Mouse (Mus musculus) hindbrain, embryonic 10.5 days (tissue): ENCODE results near the gene Tinf2. TPM values are rescaled to one million over a fixed set of nuclear protein-coding genes. Genes with fewer than 3 reads are reported as not detected.

Experiments
- DNase-seq: peaks from one replicate; pipeline ENCODE4 v3.0.0-alpha.2; 2017; ENCODE audit warnings: low spot score
- H3K27ac ChIP-seq: fragments of 300-500 bp; sonication (generic); 2 replicates; pipeline ENCODE4 v1.5.1; 2016; ENCODE audit warnings: mild to moderate bottlenecking, moderate library complexity
- H3K27me3 ChIP-seq: fragments of 300-500 bp; sonication (generic); 2 replicates; pipeline ENCODE4 v1.6.1; 2016; ENCODE audit warnings: mild to moderate bottlenecking; ENCODE audit not compliant: poor library complexity, insufficient read depth, severe bottlenecking
- H3K36me3 ChIP-seq: fragments of 300-500 bp; sonication (generic); 2 replicates; pipeline ENCODE4 v1.6.1; 2016; ENCODE audit warnings: mild to moderate bottlenecking, moderate library complexity
- H3K4me1 ChIP-seq: fragments of 300-500 bp; sonication (generic); replicated peaks from 2 replicates; pipeline ENCODE4 v1.6.1; 2016; ENCODE audit warnings: mild to moderate bottlenecking
- H3K4me3 ChIP-seq: fragments of 300-500 bp; sonication (generic); 2 replicates; pipeline ENCODE4 v1.5.1; 2016; ENCODE audit warnings: mild to moderate bottlenecking, moderate library complexity
- H3K9me3 ChIP-seq: fragments of 300-500 bp; sonication (generic); 2 replicates; pipeline ENCODE4 v1.6.1; 2016; ENCODE audit warnings: mild to moderate bottlenecking, moderate library complexity
- WGBS: fragments of 180-500 bp; shearing (Covaris S2); methylation state at CpG from one replicate; pipeline ENCODE4 v1.1.7; 2016; 5-methylcytosine and 5-hydroxymethylcytosine counted together
- polyA plus RNA-seq: library from polyadenylated mRNA; unstranded; fragments of >200 nt; fragmentation: Nextera tagmentation; extraction: Ambion mirVana; gene quantifications from 2 replicates; pipeline ENCODE4 v1.2.1, GENCODE M21; 2016

Gene Tinf2
- polyA plus RNA-seq, 1 experiment from 2014 or later: 63.4 TPM

GRCm38 (mm10) chr14:55643060-55643907, 38.3 kb downstream of the Tinf2 start, which contains the start of gene Tm9sf1:
Gene Tm9sf1, minus strand, starts transcription at chr14:55643806.
- Histone ChIP-seq H3K4me1 (peaks cover 23% of the 10 kb centered on the region), H3K4me3 (peak within 1 kb of the TSS; percentile 87), H3K27me3 (no peaks in the 10 kb centered on the region), H3K9me3 (no peaks in the 10 kb centered on the region), H3K36me3 (peaks cover 55% of the 10 kb centered on the region), H3K27ac (peak within 1 kb of the TSS; percentile 99)
- DNase-seq: peak; percentile 91
- under 1% methylated on average over 89 of the region's 89 CpGs for WGBS

DNA sequence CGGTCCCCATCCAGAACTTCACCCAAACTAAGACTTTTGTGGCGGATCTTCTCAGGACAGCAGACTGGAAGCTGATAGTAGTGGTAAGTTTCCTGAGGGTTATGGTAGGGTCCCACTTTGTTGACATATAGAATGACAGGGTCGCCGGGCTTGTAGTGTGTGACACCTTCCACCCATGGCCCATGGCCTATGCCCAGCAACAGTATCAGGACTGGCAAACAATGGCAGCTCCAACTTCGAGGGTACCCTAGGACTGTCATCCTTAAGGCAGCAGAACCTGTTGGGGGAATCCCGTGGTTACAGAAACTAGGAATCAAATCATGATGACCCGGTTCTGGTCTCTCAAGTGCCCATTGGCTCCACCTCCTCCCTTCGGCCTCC, 39.0 kb downstream of the Tinf2 start:
- peaks cover 61% of the 10 kb centered on the region for H3K36me3 ChIP-seq

GRCm38 (mm10) chr14:55641291-55641690, 40.3 kb downstream of the Tinf2 start:
- 96% methylated on average over 13 of the region's 13 CpGs for WGBS

More for the DNA sequence above, 39.0 kb downstream of the Tinf2 start:
- Histone ChIP-seq H3K27ac (peak overlapping the region; percentile 99), H3K27me3 (no peaks in the 10 kb centered on the region), H3K9me3 (no peaks in the 10 kb centered on the region), H3K4me3 (peak overlapping the region; percentile 87), H3K4me1 (peaks cover 23% of the 10 kb centered on the region)
- no peak for DNase-seq
- WGBS: 19% methylated on average over 8 of the region's 8 CpGs

DNA sequence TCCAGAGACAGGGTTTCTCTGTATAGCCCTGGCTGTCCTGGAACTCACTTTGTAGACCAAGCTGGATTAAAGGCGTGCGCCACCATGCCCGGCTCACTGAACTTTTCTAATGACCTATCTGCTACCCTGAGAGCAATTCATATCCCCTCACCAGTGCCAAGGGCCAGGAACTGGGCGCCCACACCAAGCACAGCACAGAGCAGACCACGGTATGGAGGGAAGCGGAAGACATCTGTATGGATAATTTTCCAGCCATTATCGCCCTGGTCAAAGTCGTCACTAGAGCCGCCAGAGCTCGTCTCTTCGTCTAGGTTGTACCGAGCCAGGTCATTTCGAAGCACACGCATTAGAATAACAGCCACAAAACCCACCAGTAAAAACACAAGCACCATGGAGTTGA, 40.8 kb downstream of the Tinf2 start:
- no peak for DNase-seq
- WGBS: 96% methylated on average over 14 of the region's 14 CpGs
- Histone ChIP-seq H3K36me3 (peaks cover 61% of the 10 kb centered on the region), H3K9me3 (no peaks in the 10 kb centered on the region), H3K27ac (no peak overlapping the region), H3K27me3 (no peaks in the 10 kb centered on the region), H3K4me3 (no peak overlapping the region), H3K4me1 (peaks cover 29% of the 10 kb centered on the region)

More at GRCm38 (mm10) chr14:55641291-55641690, 40.3 kb downstream of the Tinf2 start:
- Histone ChIP-seq H3K27ac (no peak overlapping the region), H3K36me3 (peaks cover 62% of the 10 kb centered on the region), H3K4me1 (peaks cover 25% of the 10 kb centered on the region), H3K27me3 (no peaks in the 10 kb centered on the region), H3K4me3 (no peak overlapping the region), H3K9me3 (no peaks in the 10 kb centered on the region)
- DNase-seq: no peak

DNA sequence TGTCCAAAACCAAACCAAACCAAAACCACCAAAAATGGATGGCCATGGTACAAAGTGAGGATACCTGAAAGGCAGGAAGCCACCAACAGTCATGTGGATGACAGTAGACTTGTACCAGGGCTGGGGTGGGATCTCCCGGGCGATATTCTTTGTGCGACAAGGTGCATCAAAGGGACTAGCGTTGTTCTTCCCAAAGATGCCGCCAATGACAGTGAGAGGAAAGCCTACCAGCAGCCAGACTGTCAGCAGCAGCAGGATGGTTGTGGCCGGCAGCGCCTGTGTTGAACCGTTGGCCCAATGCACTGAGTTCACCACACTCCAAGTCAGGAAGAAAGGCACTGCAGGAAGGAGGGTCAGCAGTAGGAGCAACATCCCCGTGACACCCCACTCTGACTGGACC, 43.8 kb downstream of the Tinf2 start, which contains the start of gene Gm49378:
Gm49378 (minus strand) TSS at position 101 of the 400 bp plus-strand sequence.
- no peak for DNase-seq
- Histone ChIP-seq H3K4me3 (no peak within 1 kb of the TSS), H3K36me3 (peaks cover 75% of the 10 kb centered on the region), H3K27me3 (no peaks in the 10 kb centered on the region), H3K27ac (no peak within 1 kb of the TSS), H3K9me3 (no peaks in the 10 kb centered on the region), H3K4me1 (peaks cover 32% of the 10 kb centered on the region)
- 95% methylated on average over 9 of the region's 9 CpGs for WGBS

GRCm38 (mm10) chr14:55635523-55636007, 46.1 kb downstream of the Tinf2 start, which contains the start of gene Ipo4:
Gene Ipo4, minus strand, starts transcription at chr14:55635957.
- no peaks in the 10 kb centered on the region for H3K27me3 ChIP-seq
- peak within 1 kb of the TSS; percentile 84 for H3K27ac ChIP-seq
- peaks cover 23% of the 10 kb centered on the region for H3K4me1 ChIP-seq
- peak within 1 kb of the TSS; percentile 69 for H3K4me3 ChIP-seq
- H3K9me3 ChIP-seq: no peaks in the 10 kb centered on the region
- peak; percentile 91 for DNase-seq
- 3% methylated on average over 33 of the region's 33 CpGs for WGBS
- H3K36me3 ChIP-seq: peaks cover 84% of the 10 kb centered on the region

DNA sequence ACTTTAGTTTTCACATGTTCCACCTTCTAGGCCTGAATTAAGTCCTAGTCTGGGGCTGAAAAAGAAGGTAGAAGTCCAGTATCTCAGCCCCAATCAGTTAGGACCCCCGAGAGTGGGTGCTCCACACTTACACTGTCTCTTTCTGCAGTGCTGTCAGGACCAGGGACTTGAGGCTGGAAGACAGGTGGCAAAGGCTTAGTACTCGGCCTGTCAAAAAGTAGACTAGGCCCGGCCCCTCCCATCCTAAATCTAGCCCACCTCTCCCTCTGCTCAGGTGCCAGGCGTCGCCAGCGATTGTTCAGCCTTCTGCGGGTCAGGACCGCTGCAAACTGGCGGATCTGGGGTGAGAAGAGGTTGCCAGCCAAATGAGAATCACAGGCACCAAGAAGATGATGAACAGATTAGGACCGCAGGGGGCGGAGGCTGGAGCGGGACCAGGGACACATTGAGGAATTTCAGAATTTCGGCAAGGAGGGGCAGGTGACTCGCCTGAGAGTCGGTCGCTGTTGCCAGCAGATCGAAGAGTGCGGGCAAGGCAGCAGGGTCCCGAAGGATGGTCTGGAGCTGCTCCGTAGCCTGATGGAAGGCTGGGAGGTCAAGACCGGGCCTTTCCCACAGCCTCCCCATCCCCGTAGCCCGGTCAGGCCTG, 46.6 kb downstream of the Tinf2 start:
- Histone ChIP-seq H3K9me3 (no peaks in the 10 kb centered on the region), H3K4me3 (peak overlapping the region; percentile 69), H3K27ac (peak overlapping the region; percentile 84), H3K36me3 (peaks cover 84% of the 10 kb centered on the region), H3K27me3 (no peaks in the 10 kb centered on the region), H3K4me1 (peaks cover 23% of the 10 kb centered on the region)
- WGBS: 4% methylated on average over 23 of the region's 23 CpGs
- no peak for DNase-seq

DNA sequence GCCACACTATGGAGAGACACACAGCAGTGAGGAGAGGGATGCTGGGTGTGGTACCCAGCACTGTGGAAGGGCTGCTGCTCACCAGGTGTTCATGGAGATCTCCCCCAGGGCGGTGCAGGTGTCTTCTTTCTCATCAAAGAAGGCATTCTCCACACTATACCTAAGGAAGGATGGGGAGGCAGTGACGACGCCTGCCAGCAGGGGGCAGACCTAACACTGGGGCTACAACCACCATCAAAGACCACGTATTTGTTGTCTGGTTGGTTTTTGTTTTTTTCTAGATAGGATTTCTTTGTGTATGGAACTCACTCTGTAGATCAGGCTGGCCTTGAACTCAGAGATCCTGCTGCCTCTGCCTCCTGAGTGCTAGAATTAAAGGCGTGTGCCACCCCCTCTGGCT, 52.3 kb downstream of the Tinf2 start:
- DNase-seq: peak; percentile 20
- H3K4me1 ChIP-seq: 0 out of 2 replicates have a peak, but pooled peaks cover 3% of the 10 kb centered on the region
- no peaks in the 10 kb centered on the region for H3K27me3 ChIP-seq
- H3K9me3 ChIP-seq: no peaks in the 10 kb centered on the region
- peaks cover 100% of the 10 kb centered on the region for H3K36me3 ChIP-seq
- H3K27ac ChIP-seq: no peak overlapping the region
- no peak overlapping the region for H3K4me3 ChIP-seq
- 61% methylated on average over 5 of the region's 5 CpGs for WGBS

GRCm38 (mm10) chr14:55628077-55628827, 53.4 kb downstream of the Tinf2 start:
- H3K9me3 ChIP-seq: no peaks in the 10 kb centered on the region
- no peak for DNase-seq
- WGBS: 95% methylated on average over 27 of the region's 27 CpGs
- no peaks in the 10 kb centered on the region for H3K4me1 ChIP-seq
- H3K27ac ChIP-seq: no peak overlapping the region
- no peak overlapping the region for H3K4me3 ChIP-seq
- H3K27me3 ChIP-seq: no peaks in the 10 kb centered on the region
- peaks cover 97% of the 10 kb centered on the region for H3K36me3 ChIP-seq

Other genes with a start within 250 kb of the Tinf2 start
- 50.5 and 64.5 TPM in 2 replicates for gene Dhrs4, start 203.1 kb downstream of the Tinf2 start, polyA plus RNA-seq
- 5.7 and 7.9 TPM in 2 replicates for gene Carmil3, start 191.2 kb downstream of the Tinf2 start, polyA plus RNA-seq
- gene Cpne6, start 171.4 kb downstream of the Tinf2 start, polyA plus RNA-seq: 1.1 and 1.6 TPM in 2 replicates
- gene Nrl, start 156.8 kb downstream of the Tinf2 start, polyA plus RNA-seq: not detected in 2 replicates
- gene Pck2, start 141.6 kb downstream of the Tinf2 start, polyA plus RNA-seq: 15.4 and 18.5 TPM in 2 replicates
- gene Dcaf11, start 121.8 kb downstream of the Tinf2 start, polyA plus RNA-seq: 69.5 and 94.1 TPM in 2 replicates
- gene A730061H03Rik, start 121.4 kb downstream of the Tinf2 start, polyA plus RNA-seq: 0.82 TPM in 1 of 2 replicates, not detected in the other
- 0.26 and 0.34 TPM in 2 replicates for gene Fitm1, start 106.2 kb downstream of the Tinf2 start, polyA plus RNA-seq
- gene Psme1, start 103.7 kb downstream of the Tinf2 start, polyA plus RNA-seq: 97.6 and 114 TPM in 2 replicates
- 6.8 and 10.0 TPM in 2 replicates for gene Emc9, start 96.5 kb downstream of the Tinf2 start, polyA plus RNA-seq
- 171 and 203 TPM in 2 replicates for gene Psme2, start 90.7 kb downstream of the Tinf2 start, polyA plus RNA-seq
- gene Rnf31, start 90.1 kb downstream of the Tinf2 start, polyA plus RNA-seq: 21.2 and 23.2 TPM in 2 replicates
- 7.2 and 7.8 TPM in 2 replicates for gene Irf9, start 78.2 kb downstream of the Tinf2 start, polyA plus RNA-seq
- 10.4 and 12.3 TPM in 2 replicates for gene Rec8, start 63.8 kb downstream of the Tinf2 start, polyA plus RNA-seq
- gene Ipo4, start 45.9 kb downstream of the Tinf2 start, polyA plus RNA-seq: 101 and 107 TPM in 2 replicates
- gene Gm49378, start 43.9 kb downstream of the Tinf2 start, polyA plus RNA-seq: 0.76 and 1.5 TPM in 2 replicates
- gene Tm9sf1, start 38.0 kb downstream of the Tinf2 start, polyA plus RNA-seq: 76.0 and 78.1 TPM in 2 replicates
- 0.40 and 0.97 TPM in 2 replicates for gene Tssk4, start 31.6 kb downstream of the Tinf2 start, polyA plus RNA-seq
- gene Mdp1, start 21.3 kb downstream of the Tinf2 start, polyA plus RNA-seq: 65.6 and 67.6 TPM in 2 replicates
- 60.0 and 65.9 TPM in 2 replicates for gene Gmpr2, start 9.9 kb downstream of the Tinf2 start, polyA plus RNA-seq
- 646 and 662 TPM in 2 replicates for gene Nedd8, start 9.7 kb downstream of the Tinf2 start, polyA plus RNA-seq
- gene Tgm1, start 32.1 kb upstream of the Tinf2 start, polyA plus RNA-seq: 0.34 and 0.81 TPM in 2 replicates
- gene Rabggta, start 40.4 kb upstream of the Tinf2 start, polyA plus RNA-seq: 34.7 and 36.3 TPM in 2 replicates
- 68.5 and 73.8 TPM in 2 replicates for gene Dhrs1, start 63.9 kb upstream of the Tinf2 start, polyA plus RNA-seq
- gene Nop9, start 63.9 kb upstream of the Tinf2 start, polyA plus RNA-seq: 53.3 and 56.5 TPM in 2 replicates
- gene Cideb, start 76.6 kb upstream of the Tinf2 start, polyA plus RNA-seq: 0.17 TPM in 1 of 2 replicates, not detected in the other
- gene Ltb4r2, start 79.6 kb upstream of the Tinf2 start, polyA plus RNA-seq: 0.14 and 0.21 TPM in 2 replicates
- 0.11 and 0.39 TPM in 2 replicates for gene Ltb4r1, start 84.1 kb upstream of the Tinf2 start, polyA plus RNA-seq
- 7.9 and 10.3 TPM in 2 replicates for gene Adcy4, start 102.3 kb upstream of the Tinf2 start, polyA plus RNA-seq
- 11.9 and 14.4 TPM in 2 replicates for gene Ripk3, start 107.0 kb upstream of the Tinf2 start, polyA plus RNA-seq
- gene Nfatc4, start 141.3 kb upstream of the Tinf2 start, polyA plus RNA-seq: 34.0 and 34.6 TPM in 2 replicates
- gene Nynrin, start 172.2 kb upstream of the Tinf2 start, polyA plus RNA-seq: 24.1 and 24.4 TPM in 2 replicates
- 0.12 and 0.33 TPM in 2 replicates for gene Cbln3, start 202.6 kb upstream of the Tinf2 start, polyA plus RNA-seq
- gene Khnyn, start 203.1 kb upstream of the Tinf2 start, polyA plus RNA-seq: 21.4 and 24.2 TPM in 2 replicates
- 33.2 and 38.1 TPM in 2 replicates for gene Sdr39u1, start 218.5 kb upstream of the Tinf2 start, polyA plus RNA-seq